Mouse (Mus musculus) frontal cortex, postnatal 36 days (tissue): ENCODE measurements at regions not wholly inside any gene's neighbourhood (a gene's known extent, or its start where the extent isn't known, plus 50 kb on each side); places are given as distances from the start of the nearest gene placed in this dataset.
A peak's percentile ranks its signal among the peaks of the same experiment; 100 is the strongest.

ENCODE experiments used
- DNase-seq, 2 experiments: peaks; one replicate each; pipeline ENCODE4 v3.0.0; 2022; ENCODE audit warnings: low spot score in 2 of 2

DNA sequence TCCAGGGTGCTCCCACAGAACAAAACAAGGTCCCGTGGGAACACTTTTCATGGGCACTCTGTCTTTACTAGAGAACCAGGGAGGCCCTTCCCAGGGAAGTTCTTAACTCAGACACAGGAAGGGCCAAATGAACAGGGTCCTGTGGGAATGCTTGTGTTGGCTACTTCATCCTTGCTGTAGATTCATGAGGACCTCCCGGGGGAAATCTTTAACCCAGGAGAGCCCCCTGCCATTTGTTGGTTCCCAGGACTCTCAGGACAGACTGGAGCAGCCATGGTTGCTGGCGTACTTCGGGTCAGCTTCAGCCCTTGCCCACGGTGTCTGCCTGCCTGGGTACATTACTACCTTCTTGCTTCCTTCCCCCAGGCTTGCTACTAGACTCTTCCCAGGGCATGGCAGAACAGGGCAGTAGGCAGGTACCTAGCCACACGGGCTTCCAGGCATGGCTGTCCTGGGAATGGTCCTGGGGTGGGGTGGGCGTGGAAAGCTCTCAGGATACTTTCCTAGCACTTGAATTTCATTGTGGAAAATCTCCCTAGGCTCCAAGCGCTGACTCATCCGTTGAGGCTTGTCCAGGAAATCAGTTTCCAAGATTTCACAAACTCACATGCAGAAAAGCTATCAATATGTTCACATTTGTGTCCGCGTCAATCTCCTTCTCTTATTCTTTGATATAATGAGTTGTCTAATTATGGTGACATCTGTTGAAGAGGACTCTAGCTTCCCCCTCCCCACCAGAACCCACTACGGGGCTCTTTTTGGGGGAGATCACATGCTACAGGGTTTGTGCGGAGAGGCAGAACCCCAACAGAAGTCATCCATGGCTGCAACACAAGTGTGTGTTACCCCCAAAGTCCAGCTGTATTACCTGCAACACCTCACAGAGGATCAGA is 148.6 kb downstream of the Sec61b start:
- no peak for DNase-seq

DNA sequence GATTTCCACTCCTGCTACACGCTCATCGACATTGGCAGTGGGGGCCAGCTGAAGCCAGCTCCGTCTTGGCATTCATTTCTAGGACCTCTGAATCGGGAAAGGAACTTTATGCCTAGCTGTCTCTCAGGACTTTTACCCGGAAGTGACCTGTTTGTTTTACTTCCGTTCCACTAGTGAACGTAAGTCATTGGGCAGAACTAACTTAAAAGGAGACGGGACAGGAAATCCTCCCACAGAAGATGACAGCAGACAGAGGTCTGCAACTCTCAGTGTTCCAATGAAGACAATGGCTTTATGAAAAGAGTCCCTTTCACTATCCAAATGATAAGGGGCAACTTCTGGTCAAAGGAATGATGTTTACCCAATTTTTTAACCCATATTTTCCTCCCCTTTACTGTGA is 155.5 kb downstream of the Sec61b start:
- DNase-seq: no peak

DNA sequence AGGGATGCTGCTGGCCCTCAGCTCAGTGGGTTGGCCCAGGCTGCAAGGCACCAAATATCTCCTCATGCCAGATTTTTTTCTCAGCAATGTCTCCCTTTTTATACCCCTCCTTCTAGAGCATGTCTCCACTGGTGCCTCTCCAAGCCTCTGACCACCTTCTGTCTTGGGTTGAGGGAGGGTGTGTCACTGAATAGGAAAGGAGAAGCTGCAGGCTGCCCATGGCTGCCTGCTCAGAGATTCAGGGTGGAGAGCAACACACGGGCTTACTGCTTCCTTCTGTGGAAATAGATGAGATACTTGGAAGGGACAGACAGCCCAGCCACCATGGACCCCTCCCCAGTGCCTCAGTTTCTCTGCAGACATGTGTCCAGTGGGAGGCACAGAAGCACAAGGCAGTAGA is 156.0 kb downstream of the Sec61b start:
- no peak for DNase-seq

DNA sequence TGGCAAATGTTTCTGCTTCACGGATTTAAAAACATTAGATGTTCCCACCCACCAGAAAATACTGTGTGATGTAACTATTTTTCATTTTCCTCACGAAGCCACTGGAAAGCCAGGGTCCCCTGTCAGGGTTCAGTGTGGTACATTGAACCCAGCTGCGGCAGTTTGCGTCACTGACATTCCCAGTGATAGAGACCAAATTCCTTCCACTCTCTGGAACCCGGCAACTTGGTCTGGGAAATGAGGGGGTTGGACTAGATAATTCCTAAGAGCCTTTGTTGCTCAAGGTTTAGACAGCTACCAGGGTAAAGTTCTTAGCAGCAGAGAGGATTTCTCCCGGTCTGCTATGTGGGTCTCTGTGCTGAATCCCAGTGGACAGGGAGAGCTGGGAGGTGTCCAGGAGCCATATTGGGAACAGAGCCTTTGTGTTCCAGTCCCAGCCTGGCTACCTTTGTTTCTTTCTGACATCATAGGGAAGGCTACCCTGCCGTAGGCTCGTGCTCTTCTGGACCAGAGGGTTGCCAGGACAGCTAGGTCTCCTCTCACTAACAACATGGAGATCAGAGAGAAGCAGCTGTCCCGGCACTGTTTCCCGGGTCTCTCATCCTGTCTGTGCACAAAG is 164.5 kb downstream of the Sec61b start:
- DNase-seq: no peak

DNA sequence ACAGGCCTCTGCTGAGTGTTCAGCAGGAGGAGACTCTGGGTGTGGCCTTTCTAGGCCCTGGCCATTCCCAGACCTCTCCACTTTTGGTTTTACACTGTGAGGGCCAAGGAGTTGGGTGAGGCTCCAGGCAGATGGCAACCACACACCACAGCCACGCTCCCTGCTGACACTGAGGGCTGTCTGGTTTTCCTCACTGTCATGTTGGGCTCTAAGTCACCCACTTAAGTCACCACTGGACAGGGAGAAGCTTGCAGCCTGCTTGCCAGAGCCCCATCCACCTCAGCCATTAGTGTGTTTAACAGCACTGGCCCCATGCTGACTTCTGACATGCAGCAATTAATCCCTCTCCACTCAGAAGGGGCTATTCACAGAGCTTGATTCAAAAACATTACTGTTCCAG is 170.6 kb downstream of the Sec61b start:
- no peak for DNase-seq

DNA sequence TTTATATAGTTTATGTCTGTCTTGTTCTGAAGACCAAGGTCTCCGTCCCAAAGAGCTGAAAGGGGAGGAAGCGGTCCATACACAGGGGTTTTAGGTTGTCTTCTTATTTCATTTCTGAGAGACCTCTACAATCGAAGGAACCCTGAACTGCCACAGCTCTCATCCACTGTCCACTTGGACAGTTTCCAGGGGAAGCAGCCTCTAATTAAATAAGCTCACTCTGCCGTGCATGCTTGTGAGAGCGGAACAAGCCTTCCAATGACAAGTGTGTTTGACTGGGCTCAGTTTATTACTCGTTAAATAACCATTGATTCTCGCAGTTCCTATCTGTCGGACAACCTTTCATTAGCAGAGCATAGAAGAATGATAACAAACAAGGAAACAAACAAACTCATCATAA is 174.2 kb downstream of the Sec61b start:
- DNase-seq: no peak

DNA sequence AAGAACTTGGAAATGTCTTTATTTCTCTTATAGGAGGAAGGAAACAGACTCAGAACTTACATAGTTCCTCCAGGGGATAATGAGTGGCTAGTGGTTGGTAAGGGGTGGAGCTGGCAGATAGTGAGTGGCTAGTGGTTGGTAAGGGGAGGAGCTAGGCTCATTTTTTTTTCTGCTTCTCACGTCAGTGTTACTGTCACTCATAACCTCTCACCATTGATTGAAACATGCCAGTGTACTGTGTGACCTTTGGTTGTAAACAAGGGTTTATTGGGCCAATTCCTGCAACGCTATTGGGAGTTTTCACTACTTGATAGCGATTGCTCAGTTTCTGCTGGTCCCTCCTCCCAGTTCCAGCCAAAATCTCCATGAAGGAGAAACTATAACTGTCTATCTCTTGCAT is 175.5 kb downstream of the Sec61b start:
- DNase-seq: no peak

DNA sequence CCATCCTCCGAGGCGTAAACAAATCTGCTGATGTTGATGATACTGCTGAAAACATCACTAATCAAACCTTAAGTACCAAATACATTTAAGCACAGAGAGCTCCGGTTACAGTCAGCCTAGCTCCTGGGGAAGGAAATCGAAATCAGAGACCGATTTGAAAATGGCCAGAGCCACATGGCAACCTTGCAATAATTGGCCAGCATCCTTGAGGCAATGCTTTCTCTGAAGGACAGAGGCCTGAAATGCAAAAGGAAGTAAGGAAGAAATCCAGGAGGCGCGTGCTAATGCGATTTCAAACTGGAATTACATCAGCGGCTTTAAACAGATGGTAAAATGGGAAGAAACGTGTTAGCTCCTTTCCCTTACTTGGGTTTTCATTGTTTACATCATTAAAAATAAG is 177.1 kb downstream of the Sec61b start:
- DNase-seq: no peak

DNA sequence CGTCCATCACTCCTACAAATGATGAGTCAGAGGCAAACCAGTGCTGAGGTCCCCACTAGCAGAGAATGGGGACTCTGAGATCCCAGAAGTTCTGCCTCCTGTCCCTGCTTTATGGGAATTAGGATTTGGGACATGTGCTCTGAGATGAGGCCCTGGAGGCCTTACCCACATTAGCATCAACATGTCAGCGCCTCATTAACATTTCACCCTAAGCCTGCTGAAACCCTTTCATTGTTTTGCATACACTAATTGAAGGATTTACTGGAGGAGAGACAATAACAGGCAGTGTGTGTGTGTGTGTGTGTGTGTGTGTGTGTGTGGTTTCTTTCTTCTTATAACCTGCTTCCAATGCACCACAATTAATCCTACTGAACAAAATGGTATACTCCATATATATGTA is 178.7 kb downstream of the Sec61b start:
- no peak for DNase-seq

DNA sequence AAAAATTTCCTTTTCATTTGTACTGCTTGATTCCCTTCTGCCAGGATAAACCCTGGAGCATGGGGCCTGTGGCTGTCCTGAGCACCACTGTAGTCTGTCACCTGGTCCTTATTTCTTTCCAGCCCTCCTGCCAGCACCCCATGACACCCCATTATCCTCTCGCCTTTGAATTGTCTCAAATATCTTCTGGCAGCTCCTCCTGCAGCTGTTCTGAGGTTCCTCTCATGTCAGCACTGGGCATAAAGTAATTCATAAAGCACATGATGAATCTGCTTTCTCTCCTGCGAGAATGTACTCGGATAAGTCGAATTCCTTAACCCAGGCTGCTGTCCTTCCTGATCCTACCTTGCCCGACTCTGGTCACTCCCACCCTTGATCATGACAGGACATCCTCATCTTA is 195.1 kb downstream of the Sec61b start:
- DNase-seq: no peak

DNA sequence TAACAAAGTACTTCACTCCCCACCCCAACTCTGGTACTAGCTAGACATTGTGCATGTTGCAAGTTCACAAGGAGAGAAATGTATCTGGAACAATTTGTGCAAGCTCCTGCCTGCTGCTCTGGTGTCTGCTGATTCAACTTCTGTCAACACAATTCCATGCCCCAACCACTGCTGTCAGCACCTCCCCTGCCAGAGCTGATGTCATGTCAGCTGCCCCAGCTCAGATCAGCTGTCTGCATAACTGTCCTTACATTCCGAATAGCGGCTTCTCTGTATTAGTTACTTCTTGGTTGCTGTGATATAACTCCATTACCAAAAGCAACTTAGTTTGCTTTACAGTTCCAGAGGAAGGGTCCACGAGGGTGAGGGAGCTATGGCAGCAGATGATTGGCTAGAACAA is 196.0 kb downstream of the Sec61b start:
- no peak for DNase-seq

DNA sequence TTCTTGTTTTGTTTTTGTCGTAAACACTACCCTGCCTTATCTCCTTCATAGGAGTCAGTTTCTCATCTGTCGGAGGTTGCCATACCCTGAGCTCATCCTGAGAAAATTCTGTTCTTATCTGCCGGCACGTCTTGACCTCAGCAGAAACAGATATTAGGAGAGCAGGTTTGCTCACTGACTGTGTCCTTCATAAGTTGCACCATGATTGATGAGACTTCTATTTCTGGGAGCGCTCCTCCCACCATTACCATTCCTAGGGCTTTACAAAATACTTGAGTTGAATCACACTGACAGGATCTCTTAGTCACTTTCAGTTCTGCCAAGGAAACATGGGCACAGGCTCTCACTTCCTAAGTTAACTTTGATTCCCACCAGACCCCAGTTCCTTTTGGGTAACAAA is 196.9 kb downstream of the Sec61b start:
- no peak for DNase-seq

DNA sequence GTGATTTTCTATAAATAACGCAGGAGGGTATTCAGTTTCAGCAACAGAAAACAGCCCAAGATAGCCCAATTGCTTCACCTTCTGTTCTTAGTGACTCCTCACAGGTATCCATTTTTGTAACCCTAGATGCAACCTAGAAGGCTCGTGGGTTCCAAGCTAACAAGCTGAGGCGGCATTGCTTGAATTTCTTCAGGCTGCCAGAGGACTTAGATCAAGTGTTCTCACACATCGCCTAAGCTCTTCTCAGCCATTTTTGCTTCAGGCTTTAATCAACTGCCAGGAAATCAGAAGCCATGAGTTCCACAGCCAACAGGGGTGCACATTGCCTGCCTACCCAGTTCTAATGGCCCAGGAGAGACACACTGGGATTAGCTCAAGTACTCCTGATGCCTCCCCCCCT is 206.7 kb downstream of the Sec61b start:
- no peak for DNase-seq

DNA sequence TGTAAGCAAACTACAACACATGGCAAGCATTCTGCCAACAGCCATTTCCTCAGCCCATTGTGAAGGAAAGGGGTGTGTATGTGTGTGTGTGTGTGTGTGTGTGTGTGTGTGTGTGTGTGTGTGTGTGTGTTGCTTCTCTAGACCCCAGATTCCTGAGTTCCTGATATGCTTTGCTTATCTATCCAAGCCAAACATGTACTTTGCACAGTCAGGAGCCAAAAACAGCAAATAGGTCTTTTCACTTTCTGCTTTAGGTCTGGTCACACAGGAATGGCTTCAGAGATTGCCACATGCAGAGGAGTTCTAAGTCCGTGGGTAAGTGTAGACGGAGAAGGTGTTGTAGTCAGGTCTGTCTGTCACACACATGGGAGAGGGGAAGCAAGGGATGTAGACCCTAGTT is 216.7 kb downstream of the Sec61b start:
- DNase-seq: no peak

DNA sequence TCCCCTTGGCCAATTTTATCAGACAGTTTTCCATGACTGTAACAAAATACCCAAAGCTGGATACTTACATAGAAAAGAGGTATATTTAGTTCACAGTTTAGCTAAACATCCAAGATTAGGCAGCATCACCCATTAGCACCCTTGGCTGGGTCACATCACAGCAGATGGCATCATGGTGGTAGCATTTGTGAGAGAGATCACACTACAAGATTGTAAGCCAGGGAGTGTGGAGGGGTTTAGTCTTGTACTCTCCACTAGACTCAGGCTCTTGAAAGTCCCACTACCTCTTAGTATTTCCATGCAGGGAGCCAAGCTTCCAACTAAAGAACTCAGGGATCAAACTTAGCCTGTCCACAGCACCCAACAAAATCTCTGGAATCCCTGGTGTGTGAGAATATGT is 218.2 kb downstream of the Sec61b start:
- DNase-seq: no peak

DNA sequence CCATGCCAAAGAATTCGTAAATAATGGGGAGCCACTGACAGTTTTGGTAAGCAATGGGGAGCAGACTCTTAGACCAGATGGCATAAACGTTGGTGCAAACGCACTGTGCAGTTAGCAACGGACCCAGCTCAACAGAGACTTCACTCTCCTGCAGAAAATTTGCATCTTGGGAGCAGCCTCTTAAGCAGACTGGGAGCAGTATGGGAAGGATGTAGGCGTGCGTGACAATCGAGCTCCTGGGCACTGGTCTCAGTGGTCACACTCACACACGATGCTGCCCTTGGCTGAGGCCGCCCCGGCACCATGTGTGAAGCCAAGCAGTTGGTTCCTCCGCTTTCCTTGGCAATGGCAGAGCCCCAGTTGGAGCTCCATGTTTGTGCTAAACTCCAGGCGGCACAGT is 218.8 kb downstream of the Sec61b start:
- peak; percentile 15 to 35 for DNase-seq

DNA sequence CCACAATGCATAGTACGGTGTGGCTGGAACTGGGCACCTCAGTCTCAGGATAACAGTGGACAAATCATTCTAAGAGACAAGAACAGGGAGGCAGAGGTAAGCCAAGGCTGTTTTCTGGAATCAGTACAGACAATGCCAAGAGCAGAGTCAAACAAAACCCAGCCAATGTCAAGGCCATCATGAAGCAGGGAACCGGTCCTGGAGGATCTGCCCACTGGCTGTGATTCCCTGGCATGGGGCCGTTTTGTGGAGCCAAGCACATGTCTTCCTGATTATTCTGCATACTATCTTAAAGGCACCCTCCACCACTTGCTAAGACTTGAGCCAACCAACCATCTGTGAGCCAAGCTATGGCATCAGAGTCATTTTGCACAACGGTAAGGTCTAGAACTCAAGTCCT is 222.6 kb downstream of the Sec61b start:
- no peak for DNase-seq

DNA sequence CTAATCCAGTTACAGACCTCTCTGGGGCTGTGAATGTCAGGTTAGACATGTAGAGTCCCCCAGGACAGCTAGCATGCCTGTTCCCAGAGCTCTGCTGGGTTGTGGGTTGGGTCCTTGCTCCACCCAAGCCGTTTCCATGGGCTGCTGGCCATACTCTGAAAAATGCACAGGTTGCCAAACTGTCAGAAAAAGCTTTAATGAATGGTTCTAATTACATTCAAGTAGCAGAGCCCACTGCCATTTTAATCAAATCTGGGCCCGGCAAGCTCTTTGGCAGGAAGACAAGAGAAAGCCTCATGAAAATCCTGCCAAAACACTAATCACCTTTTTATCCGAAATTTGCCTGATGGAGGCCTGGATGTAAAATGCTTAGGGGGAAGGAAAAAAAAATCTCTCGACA is 224.1 kb downstream of the Sec61b start:
- peak in 1 of 2 experiments; percentile 22 for DNase-seq

DNA sequence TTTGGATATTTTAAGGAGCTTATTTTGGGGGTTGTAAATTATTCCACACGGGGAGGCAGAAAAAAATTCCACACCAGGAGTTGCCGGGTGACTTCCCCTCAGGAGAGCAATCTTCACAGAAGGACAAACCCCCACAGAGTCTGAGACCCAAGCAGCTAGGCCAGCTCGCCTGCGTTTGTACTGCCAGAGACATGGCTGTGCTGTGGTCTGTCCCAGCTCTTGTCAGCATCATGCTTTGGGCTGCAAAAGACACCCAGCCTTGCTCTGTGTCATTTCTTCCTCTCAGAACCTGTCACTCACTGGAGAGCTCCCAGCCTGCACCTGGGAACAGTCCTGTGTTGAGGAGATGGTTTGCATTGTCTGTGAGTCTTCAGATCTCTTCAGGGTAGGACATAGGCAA is 224.5 kb downstream of the Sec61b start:
- no peak for DNase-seq

DNA sequence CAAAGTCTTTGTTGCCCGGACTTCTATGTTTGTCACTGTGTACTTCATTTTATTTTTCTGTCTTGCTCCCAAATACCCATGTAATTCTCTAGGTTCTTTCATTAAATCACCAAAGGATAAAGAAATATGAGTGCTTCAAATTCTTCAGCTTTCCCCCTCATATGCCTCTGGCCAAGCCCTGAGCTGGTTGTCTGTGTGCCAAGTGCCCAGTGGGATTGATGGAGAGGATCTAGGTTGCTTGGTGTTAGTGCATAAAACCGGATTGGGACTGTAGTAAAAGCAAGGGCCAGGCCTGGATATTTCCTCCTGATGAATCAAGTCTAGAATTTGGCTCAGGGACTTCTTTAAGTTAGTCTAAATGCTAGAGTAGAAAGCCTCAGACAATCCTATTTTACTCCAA is 229.0 kb downstream of the Sec61b start:
- no peak for DNase-seq

DNA sequence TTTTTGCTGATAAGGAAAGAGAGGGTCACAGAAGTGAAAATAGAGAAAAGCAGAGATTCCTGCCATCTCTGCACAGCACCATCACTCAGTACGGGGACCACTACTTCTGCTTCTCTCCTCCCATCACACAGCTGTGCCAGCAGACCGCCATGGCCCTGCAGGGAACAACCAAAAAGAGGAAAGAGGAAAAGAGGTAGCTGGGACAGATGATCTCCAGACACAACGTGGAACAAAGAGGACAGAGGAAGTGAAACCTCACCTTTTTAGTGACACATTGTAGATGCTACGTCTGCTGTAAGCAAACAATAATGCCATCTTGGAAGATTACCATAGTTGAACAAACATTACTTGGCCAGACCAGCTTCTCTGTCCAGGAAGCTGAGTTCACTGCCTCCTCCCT is 230.1 kb downstream of the Sec61b start:
- DNase-seq: no peak

DNA sequence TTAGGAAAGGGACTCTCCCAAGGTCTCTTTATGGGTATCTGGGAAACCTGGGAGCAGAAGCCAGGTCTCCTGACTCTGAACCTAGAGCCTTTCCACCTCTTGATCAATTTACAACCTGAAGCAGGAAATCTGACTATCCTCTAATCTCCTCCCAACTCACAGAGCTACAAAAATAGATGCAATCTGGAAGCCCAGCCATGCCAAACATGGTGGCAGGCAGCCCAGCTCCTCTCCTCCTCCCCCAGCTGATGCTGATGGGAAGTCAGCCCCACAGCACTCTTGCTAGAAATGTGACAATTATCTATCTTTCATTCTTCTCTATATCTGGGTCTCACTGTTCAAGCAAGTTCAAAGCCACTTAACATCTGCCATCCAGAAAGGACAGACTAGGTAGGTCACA is 233.5 kb downstream of the Sec61b start:
- DNase-seq: peak; percentile 80 to 84

DNA sequence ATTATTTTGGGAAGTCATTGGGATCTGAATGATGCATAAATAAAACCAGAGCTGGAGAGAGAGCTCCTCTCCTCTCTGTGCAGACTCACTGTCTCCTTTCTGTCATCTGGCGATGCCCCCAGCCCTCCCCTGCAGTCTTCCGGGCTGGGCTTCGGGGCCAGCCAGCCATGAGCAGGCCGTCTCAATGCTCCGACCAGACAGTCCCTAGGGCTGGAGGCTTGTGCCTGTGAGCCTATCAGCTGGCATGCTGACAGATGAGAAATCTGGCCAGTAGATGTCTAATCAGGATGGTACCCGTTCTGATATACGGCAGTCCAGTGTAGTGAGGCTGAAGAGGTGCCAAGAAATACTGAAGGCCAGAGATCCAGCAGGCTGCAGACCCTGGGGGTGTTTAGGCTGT is 238.9 kb downstream of the Sec61b start:
- DNase-seq: no peak
